Mouse (Mus musculus) olfactory bulb, adult 2 months (tissue): ENCODE measurements around the gene Rpl12.

Source experiments
- CTCF ChIP-seq: fragments of 200-500 bp; IDR thresholded peaks from 2 replicates; pipeline ENCODE4 v1.5.1; 2012; ENCODE audit warnings: low read depth, mild to moderate bottlenecking, low read length, moderate library complexity; ENCODE audit not compliant: insufficient read depth
- POLR2A ChIP-seq: fragments of 200-500 bp; IDR thresholded peaks from 2 replicates; pipeline ENCODE4 v1.6.1; 2012; ENCODE audit warnings: mild to moderate bottlenecking, low read depth, low read length, moderate library complexity; ENCODE audit not compliant: insufficient read depth

DNA sequence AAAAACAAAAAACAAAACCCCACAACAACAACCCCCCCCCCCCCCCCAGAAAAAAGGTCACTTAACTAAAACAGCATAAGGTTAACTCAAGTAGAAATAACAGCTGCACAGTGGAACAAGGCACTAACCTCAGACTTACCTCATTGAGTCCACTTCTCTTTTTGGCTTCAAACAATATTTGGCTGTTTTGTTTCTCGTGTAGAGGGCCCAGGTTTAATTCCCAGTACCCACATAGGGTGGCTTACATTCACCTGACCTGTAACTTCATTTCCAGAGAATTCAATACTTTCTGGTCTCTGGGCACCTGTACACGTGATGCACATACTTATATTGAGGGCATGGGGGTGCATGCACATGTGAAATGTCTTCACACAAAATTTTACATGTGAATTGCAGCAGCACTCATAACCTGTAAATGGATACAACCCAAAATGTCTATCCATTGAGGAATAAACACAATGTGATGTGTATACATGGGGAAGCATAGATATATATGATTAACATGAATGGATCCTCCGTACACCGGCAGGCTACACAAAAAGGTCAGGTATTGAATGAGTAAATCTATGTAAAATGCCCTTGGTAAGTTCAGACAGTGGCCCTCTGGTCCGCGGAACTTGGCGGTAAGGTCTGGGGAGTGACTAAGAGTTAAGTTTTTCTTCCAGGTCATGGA, 4.3 kb downstream of the Rpl12 start:
- TF ChIP-seq CTCF (no peak), POLR2A (no peak)
